Mouse (Mus musculus): ENCODE data around the gene Abhd6.

The Abhd6 gene

GRCm38 (mm10) chr14:8002432-8003092 lies at the start of gene Abhd6:
Gene Abhd6 (plus strand): TSS chr14:8002902.
- DNase-seq (ENCODE audit: low spot score) = peak; percentile 82

- DNase-seq (ENCODE audit: low spot score) = no peak
Measured at GRCm38 (mm10) chr14:7954071-7954471, 48.6 kb upstream of the Abhd6 start.

- no peak for DNase-seq (ENCODE audit: low spot score)
Measured at GRCm38 (mm10) chr14:7956427-7956826, 46.3 kb upstream of the Abhd6 start.

GRCm38 (mm10) chr14:7957049-7957448 lies 45.7 kb upstream of the Abhd6 start, which contains the start of gene Gm45521:
Gene Gm45521 (plus strand): TSS chr14:7957288.
- DNase-seq (ENCODE audit: low spot score) = no peak

- no peak for DNase-seq (ENCODE audit: low spot score)
Measured at GRCm38 (mm10) chr14:7960616-7961015, 42.1 kb upstream of the Abhd6 start.

GRCm38 (mm10) chr14:7961714-7962113 lies 41.0 kb upstream of the Abhd6 start:
- DNase-seq (ENCODE audit: low spot score) = no peak

GRCm38 (mm10) chr14:7962626-7963025 lies 40.1 kb upstream of the Abhd6 start:
- DNase-seq (ENCODE audit: low spot score) = no peak

- no peak for DNase-seq (ENCODE audit: low spot score)
Measured at GRCm38 (mm10) chr14:7963160-7963559, 39.5 kb upstream of the Abhd6 start.

GRCm38 (mm10) chr14:7964219-7964889 lies 38.3 kb upstream of the Abhd6 start:
- peak; percentile 76 for DNase-seq (ENCODE audit: low spot score)

- peak; percentile 4 for DNase-seq (ENCODE audit: low spot score)
Measured at GRCm38 (mm10) chr14:7971889-7972493, 30.7 kb upstream of the Abhd6 start.

GRCm38 (mm10) chr14:7974643-7975042 lies 28.1 kb upstream of the Abhd6 start:
- no peak for DNase-seq (ENCODE audit: low spot score)

GRCm38 (mm10) chr14:7975177-7975576 lies 27.5 kb upstream of the Abhd6 start:
- DNase-seq (ENCODE audit: low spot score) = no peak

GRCm38 (mm10) chr14:7977471-7977870 lies 25.2 kb upstream of the Abhd6 start:
- DNase-seq (ENCODE audit: low spot score) = no peak

GRCm38 (mm10) chr14:7978183-7978582 lies 24.5 kb upstream of the Abhd6 start:
- DNase-seq (ENCODE audit: low spot score) = no peak

GRCm38 (mm10) chr14:7981226-7981625 lies 21.5 kb upstream of the Abhd6 start:
- no peak for DNase-seq (ENCODE audit: low spot score)

GRCm38 (mm10) chr14:7986913-7987312 lies 15.8 kb upstream of the Abhd6 start:
- no peak for DNase-seq (ENCODE audit: low spot score)

GRCm38 (mm10) chr14:7989371-7989770 lies 13.3 kb upstream of the Abhd6 start:
- DNase-seq (ENCODE audit: low spot score) = no peak

- DNase-seq (ENCODE audit: low spot score) = no peak
Measured at GRCm38 (mm10) chr14:7989961-7990360, 12.7 kb upstream of the Abhd6 start.

- DNase-seq (ENCODE audit: low spot score) = no peak
Measured at GRCm38 (mm10) chr14:7991108-7991776, 11.5 kb upstream of the Abhd6 start.

- DNase-seq (ENCODE audit: low spot score) = no peak
Measured at GRCm38 (mm10) chr14:7992158-7992557, 10.5 kb upstream of the Abhd6 start.

- DNase-seq (ENCODE audit: low spot score) = peak; percentile 41
Measured at GRCm38 (mm10) chr14:7994271-7994767, 8.4 kb upstream of the Abhd6 start, which contains the start of gene Dnase1l3. Gene Dnase1l3 (minus strand): TSS chr14:7994573.

GRCm38 (mm10) chr14:7997255-7997696 lies 5.4 kb upstream of the Abhd6 start:
- peak; percentile 91 for DNase-seq (ENCODE audit: low spot score)
